Mouse (Mus musculus): ENCODE data around the gene Snrnp35.

Gene Snrnp35

GRCm38 (mm10) chr5:124462297-124463025, 20.5 kb upstream of the Snrnp35 start:
- DNase-seq (ENCODE audit: low spot score in 2 of 2) = no peak

GRCm38 (mm10) chr5:124463462-124463861, 19.5 kb upstream of the Snrnp35 start:
- DNase-seq (ENCODE audit: low spot score in 2 of 2) = no peak

GRCm38 (mm10) chr5:124464905-124465304, 18.0 kb upstream of the Snrnp35 start:
- DNase-seq (ENCODE audit: low spot score in 2 of 2) = no peak

GRCm38 (mm10) chr5:124467766-124468165, 15.2 kb upstream of the Snrnp35 start:
- no peak for DNase-seq (ENCODE audit: low spot score in 2 of 2)

- no peak for DNase-seq (ENCODE audit: low spot score in 2 of 2)
These were observed 14.6 kb upstream of the Snrnp35 start for GRCm38 (mm10) chr5:124468365-124468764.

GRCm38 (mm10) chr5:124469486-124469885, 13.4 kb upstream of the Snrnp35 start:
- no peak for DNase-seq (ENCODE audit: low spot score in 2 of 2)

- DNase-seq (ENCODE audit: low spot score in 2 of 2) = no peak
These were observed 12.3 kb upstream of the Snrnp35 start for GRCm38 (mm10) chr5:124470591-124471171.

GRCm38 (mm10) chr5:124478873-124479204, 4.1 kb upstream of the Snrnp35 start:
- no peak for DNase-seq (ENCODE audit: low spot score in 2 of 2)

- no peak for DNase-seq (ENCODE audit: low spot score in 2 of 2)
These were observed 2.8 kb upstream of the Snrnp35 start for GRCm38 (mm10) chr5:124480119-124480518.

GRCm38 (mm10) chr5:124481714-124482113, 1.2 kb upstream of the Snrnp35 start:
- DNase-seq (ENCODE audit: low spot score in 2 of 2) = no peak

- DNase-seq (ENCODE audit: low spot score in 2 of 2) = no peak
These were observed 433 bp upstream of the Snrnp35 start for GRCm38 (mm10) chr5:124482436-124482965.

- no peak for DNase-seq (ENCODE audit: low spot score in 2 of 2)
These were observed 892 bp downstream of the Snrnp35 start for GRCm38 (mm10) chr5:124483655-124484396.

- no peak for DNase-seq (ENCODE audit: low spot score in 2 of 2)
These were observed 2.7 kb downstream of the Snrnp35 start for GRCm38 (mm10) chr5:124485654-124486053.

GRCm38 (mm10) chr5:124488885-124489284, 6.0 kb downstream of the Snrnp35 start:
- DNase-seq (ENCODE audit: low spot score in 2 of 2) = no peak

GRCm38 (mm10) chr5:124491732-124492131, 8.8 kb downstream of the Snrnp35 start:
- DNase-seq (ENCODE audit: low spot score in 2 of 2) = no peak

GRCm38 (mm10) chr5:124492618-124493017, 9.7 kb downstream of the Snrnp35 start:
- DNase-seq (ENCODE audit: low spot score in 2 of 2) = no peak

GRCm38 (mm10) chr5:124493455-124493854, 10.5 kb downstream of the Snrnp35 start:
- DNase-seq (ENCODE audit: low spot score in 2 of 2) = no peak

- DNase-seq (ENCODE audit: low spot score in 2 of 2) = peak in 1 of 2 experiments; percentile 29
These were observed 12.6 kb downstream of the Snrnp35 start for GRCm38 (mm10) chr5:124495547-124495946.

GRCm38 (mm10) chr5:124496614-124497514, 13.9 kb downstream of the Snrnp35 start:
- no peak for DNase-seq (ENCODE audit: low spot score in 2 of 2)

- peak; percentile 29 to 52 for DNase-seq (ENCODE audit: low spot score in 2 of 2)
These were observed 15.4 kb downstream of the Snrnp35 start for GRCm38 (mm10) chr5:124498221-124498876.

GRCm38 (mm10) chr5:124499001-124499400, 16.1 kb downstream of the Snrnp35 start:
- no peak for DNase-seq (ENCODE audit: low spot score in 2 of 2)
